Comparison of ENCODE assay signal across 8 mouse cellular contexts in genomic region chr9:123450174-123450573, GRCm38 (mm10). TPM values are rescaled to one million over a fixed set of nuclear protein-coding genes. Genes with fewer than 3 reads are reported as not detected.
DNase-seq lines count a peak whose midpoint lies in the region; ATAC-seq and TF ChIP-seq lines count a peak whose summit lies in the region.

No protein-coding gene starts in this region.

- no peak overlapping the region for H3K27ac ChIP-seq in liver, embryonic 12.5 days
- H3K27ac ChIP-seq in hindbrain, embryonic 14.5 days = no peak overlapping the region
- no peak overlapping the region for H3K27ac ChIP-seq in liver, embryonic 14.5 days

- CTCF ChIA-PET in Patski (lab: Charles Lee) = interaction anchor here (0.7 to 3.1 kb wide), 13 partner anchors 10 to 79 kb away, joined by 3 to 16 read pairs (median 3); no protein-coding TSS in a partner anchor

- in situ Hi-C loops in Patski (cut with MboI; ENCODE audit: low pct_unique_long_range_greater_than_20kb) = loop anchor here (5.0 kb wide), 1 partner anchor 77 kb away; the partner anchor contains the start of gene Sacm1l

- TF ChIP-seq CTCF in Patski (IDR thresholded peaks at IDR 0.05) = peak; percentile 80
- TF ChIP-seq CTCF in liver, embryonic 14.5 days (IDR thresholded peaks at IDR 0.05; ENCODE audit: low read depth) = peak; percentile 78

- no peak overlapping the region for H3K4me2 ChIP-seq in liver, embryonic 12.5 days
- no peak overlapping the region for H3K4me2 ChIP-seq in hindbrain, embryonic 14.5 days (replicated peaks)
- H3K4me2 ChIP-seq in liver, embryonic 14.5 days (ENCODE audit: low read depth) = no peak overlapping the region

- no peak for ATAC-seq in liver, embryonic 12.5 days
- ATAC-seq in Patski = no peak
- no peak for ATAC-seq in hindbrain, embryonic 14.5 days (ENCODE audit: low FRiP score)
- ATAC-seq in liver, embryonic 14.5 days (ENCODE audit: insufficient read depth) = no peak
- no peak for ATAC-seq in frontal cortex, adult (ENCODE audit: low TSS enrichment)

- 36% methylated on average over 2 of the region's 2 CpGs for WGBS in liver, embryonic 12.5 days (ENCODE audit: insufficient replicate concordance)
- WGBS in hindbrain, embryonic 14.5 days = 46% methylated on average over 2 of the region's 2 CpGs
- WGBS in liver, embryonic 14.5 days (ENCODE audit: insufficient replicate concordance) = 37% methylated on average over 2 of the region's 2 CpGs

- POLR2A ChIA-PET in Patski (lab: Charles Lee) = no interaction called here

- no peak overlapping the region for H3K4me3 ChIP-seq in liver, embryonic 12.5 days
- no peak overlapping the region for H3K4me3 ChIP-seq in hindbrain, embryonic 14.5 days (replicated peaks; ENCODE audit: low read length)
- no peak overlapping the region for H3K4me3 ChIP-seq in liver, embryonic 14.5 days (ENCODE audit: insufficient read depth in 1 of 2, low read depth in 2 of 2, low read length in 2 of 2)

- no peak overlapping the region for H3K9ac ChIP-seq in liver, embryonic 12.5 days
- no peak overlapping the region for H3K9ac ChIP-seq in hindbrain, embryonic 14.5 days
- no peak overlapping the region for H3K9ac ChIP-seq in liver, embryonic 14.5 days (replicated peaks)

- no peaks in the 10 kb centered on the region for H3K27me3 ChIP-seq in liver, embryonic 12.5 days (replicated peaks)
- no peaks in the 10 kb centered on the region for H3K27me3 ChIP-seq in Patski
- no peaks in the 10 kb centered on the region for H3K27me3 ChIP-seq in hindbrain, embryonic 14.5 days (ENCODE audit: control insufficient read depth, insufficient read depth, low read length)
- no peaks in the 10 kb centered on the region for H3K27me3 ChIP-seq in liver, embryonic 14.5 days (ENCODE audit: control insufficient read depth, insufficient read depth, low read length)

- H3K9me3 ChIP-seq in liver, embryonic 12.5 days (replicated peaks) = no peaks in the 10 kb centered on the region
- H3K9me3 ChIP-seq in hindbrain, embryonic 14.5 days (ENCODE audit: control insufficient read depth, low read length) = no peaks in the 10 kb centered on the region
- no peaks in the 10 kb centered on the region for H3K9me3 ChIP-seq in liver, embryonic 14.5 days (ENCODE audit: control insufficient read depth, low read length)

- DNase-seq in liver (peak; percentile 59), Patski (ENCODE audit: low read depth, low spot score) (no peak)
- peak; percentile 68 for DNase-seq in cerebellum, adult 9-10 months
- DNase-seq in hindbrain, embryonic 14.5 days (ENCODE audit: low spot score) = peak; percentile 80
- peak in 1 of 3 experiments; percentile 28 for DNase-seq in liver, embryonic 14.5 days (ENCODE audit: low read depth in 3 of 3, low spot score in 3 of 3)
- peak; percentile 51 for DNase-seq in ovary, postnatal 14 days (ENCODE audit: low spot score)

- TF ChIP-seq EP300 in liver, embryonic 14.5 days (IDR thresholded peaks at IDR 0.05; ENCODE audit: low read depth) = no peak

- H3K4me1 ChIP-seq in liver, embryonic 12.5 days = no peaks in the 10 kb centered on the region
- H3K4me1 ChIP-seq in hindbrain, embryonic 14.5 days (replicated peaks; ENCODE audit: control insufficient read depth, insufficient read depth, low read length) = no peaks in the 10 kb centered on the region
- no peaks in the 10 kb centered on the region for H3K4me1 ChIP-seq in liver, embryonic 14.5 days (replicated peaks; ENCODE audit: control insufficient read depth in 2 of 2, insufficient read depth in 2 of 2, low read length in 1 of 2)

- H3K36me3 ChIP-seq in liver, embryonic 12.5 days = peaks cover 24% of the 10 kb centered on the region
- H3K36me3 ChIP-seq in hindbrain, embryonic 14.5 days (replicated peaks; ENCODE audit: control insufficient read depth, insufficient read depth) = peaks cover 17% of the 10 kb centered on the region; the same call in 1 of the 2 replicates
- no peaks in the 10 kb centered on the region for H3K36me3 ChIP-seq in liver, embryonic 14.5 days (replicated peaks; ENCODE audit: control insufficient read depth, insufficient read depth, low read depth)

RNA-seq across cellular contexts. Expression of gene Limd1, which starts 28.3 kb away (rescaled TPM):
- polyA plus RNA-seq in liver, embryonic 12.5 days (2016; fragmentation: Nextera tagmentation; extraction: Ambion mirVana) = 30.4 and 30.9 TPM in 2 replicates
- 51.9 TPM for polyA plus RNA-seq in Patski (2021)
- polyA plus RNA-seq in hindbrain, embryonic 14.5 days (2014; fragmentation: Nextera tagmentation; extraction: Ambion mirVana) = 14.1 and 15.5 TPM in 2 replicates
- polyA plus RNA-seq in liver, embryonic 14.5 days (2012; rRNA removed) = 10.7 and 12.7 TPM in 2 replicates
- polyA plus RNA-seq in liver, embryonic 14.5 days (2014; fragmentation: Nextera tagmentation; extraction: Ambion mirVana) = 23.2 and 24.2 TPM in 2 replicates
